Mouse (Mus musculus): ENCODE results near the gene 2810459M11Rik. TPM values are rescaled to one million over a fixed set of nuclear protein-coding genes. Genes with fewer than 3 reads are reported as not detected.

The 2810459M11Rik gene
- total RNA-seq, 2 experiments from 2014 or later = not detected

DNA sequence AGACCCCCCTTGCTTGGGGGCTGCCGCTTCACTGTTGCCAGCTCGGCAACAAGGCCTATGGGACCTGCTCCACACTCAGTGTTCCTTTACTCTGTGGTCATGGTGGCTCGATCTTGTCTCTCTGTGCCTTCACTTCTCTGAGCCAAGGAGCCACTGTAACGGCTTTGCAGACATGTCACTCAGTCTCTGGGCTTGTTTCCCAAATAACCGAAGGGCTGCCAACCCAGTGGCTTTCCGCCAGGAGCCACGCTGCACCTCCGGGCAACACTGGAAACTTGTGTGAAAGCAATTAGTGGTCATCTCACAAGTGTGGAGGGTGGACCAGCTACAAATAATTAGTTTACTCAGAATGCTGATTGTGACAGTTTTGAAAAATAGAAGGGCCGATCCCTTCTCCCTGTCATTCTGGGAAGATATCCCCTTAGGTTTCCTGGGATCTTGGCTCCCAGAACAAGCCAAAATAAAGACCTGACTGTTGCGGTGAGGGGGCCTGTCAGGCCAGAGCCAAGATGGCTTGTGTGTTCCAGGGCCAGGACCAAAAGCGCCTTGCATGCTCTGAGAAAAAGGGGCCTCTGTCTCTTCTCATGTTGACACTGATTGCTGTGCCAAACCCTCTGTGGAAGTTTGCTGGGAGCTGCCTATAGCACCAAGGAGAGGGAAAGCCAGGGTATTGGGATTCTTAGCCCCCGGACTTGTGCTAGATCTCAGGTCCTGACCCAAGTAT is 7.7 kb downstream of the 2810459M11Rik start:
- peak; percentile 81 for DNase-seq

GRCm38 (mm10) chr1:86054943-86055342 is 9.3 kb downstream of the 2810459M11Rik start:
- DNase-seq = no peak

DNA sequence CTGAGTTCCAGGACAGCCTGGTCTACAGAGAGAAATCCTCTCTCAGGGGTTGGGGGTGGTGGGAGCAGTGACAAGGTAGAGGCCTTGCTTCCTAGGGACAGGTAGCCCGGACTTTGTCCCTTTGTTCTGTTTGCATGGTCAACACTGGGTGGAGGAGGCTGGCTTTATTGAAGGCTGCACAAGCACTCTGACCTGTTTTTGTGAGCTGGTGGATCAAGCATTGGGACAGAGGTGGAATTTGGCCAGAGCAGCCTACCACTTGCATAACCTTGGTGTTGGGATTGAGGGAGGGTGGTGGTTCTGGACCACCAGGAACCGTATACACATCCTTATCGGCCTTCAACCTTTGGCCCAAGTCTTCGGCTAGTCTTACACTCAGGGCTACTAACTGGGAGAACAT is 10.6 kb downstream of the 2810459M11Rik start:
- no peak for DNase-seq

DNA sequence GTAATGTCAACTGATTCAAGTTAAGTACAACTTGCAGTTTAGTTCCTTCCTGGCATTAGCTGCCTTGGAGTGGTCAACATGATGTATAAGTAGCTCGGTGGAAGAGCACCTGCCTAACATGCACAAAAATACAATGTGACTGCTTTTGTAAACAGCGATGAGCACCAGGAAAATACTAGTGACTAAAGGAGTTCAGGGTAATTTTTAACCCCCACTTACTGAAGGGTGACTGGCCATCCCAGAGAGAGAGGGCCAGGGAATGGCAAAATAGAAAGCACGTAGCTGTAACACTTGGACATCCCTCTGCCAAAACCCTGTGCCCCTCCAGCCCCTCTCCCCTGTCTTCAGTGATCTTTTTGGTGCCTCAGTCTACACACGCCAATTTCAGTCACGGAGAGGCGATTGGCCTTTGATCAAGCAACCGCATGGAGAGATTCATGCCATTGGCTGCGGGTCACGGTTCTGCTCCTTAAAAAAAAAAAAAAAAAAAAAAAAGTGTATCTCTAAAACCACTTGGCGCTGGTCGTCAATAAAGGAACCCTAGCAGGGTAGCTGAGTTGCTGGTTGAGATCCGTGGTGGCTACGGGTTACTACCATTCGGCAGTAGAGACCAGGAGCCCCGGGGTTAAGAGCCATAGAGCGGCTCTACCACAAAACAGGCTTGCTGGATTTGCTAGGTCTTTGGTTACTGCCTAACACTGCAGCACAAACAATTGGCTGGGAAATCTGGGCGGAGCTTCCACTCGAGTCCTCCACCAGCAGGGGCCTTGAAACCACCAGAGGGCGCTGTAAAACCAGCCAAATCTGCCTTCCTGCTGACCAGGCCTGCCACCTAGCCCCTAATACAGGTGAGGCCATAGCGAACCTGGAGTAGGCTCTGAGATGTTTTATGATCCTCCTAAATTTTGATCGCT is 13.4 kb downstream of the 2810459M11Rik start:
- peak; percentile 96 for DNase-seq

- DNase-seq = no peak
Measured at GRCm38 (mm10) chr1:86062523-86062922, 16.9 kb downstream of the 2810459M11Rik start.

- peak; percentile 91 for DNase-seq
Measured at GRCm38 (mm10) chr1:86064271-86064991, 18.8 kb downstream of the 2810459M11Rik start, which contains the start of gene Psmd1. TSS of gene Psmd1 (plus strand) at chr1:86064387.

GRCm38 (mm10) chr1:86076565-86076964 is 30.9 kb downstream of the 2810459M11Rik start:
- DNase-seq = no peak

DNA sequence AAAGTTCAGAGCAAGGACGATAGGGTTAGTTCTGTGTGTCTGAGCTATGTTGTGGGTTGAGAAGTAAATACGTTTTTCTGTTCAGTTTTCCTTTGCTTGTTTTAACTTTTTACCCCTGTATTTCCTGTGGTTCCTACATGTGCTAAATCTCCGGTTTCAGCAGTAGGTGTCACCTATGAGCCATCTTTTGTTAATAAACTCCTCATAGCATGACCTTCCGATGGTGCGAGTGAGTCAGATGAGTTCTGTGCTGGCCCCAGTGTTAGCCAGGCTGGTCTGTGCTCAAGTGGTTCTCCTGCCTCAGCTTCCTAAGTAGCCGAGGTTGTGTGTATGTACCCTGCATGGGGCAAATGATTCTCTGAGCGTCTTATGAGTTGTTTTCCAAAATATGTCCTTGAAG is 48.8 kb downstream of the 2810459M11Rik start:
- DNase-seq = no peak

GRCm38 (mm10) chr1:86105054-86105453 is 59.4 kb downstream of the 2810459M11Rik start:
- no peak for DNase-seq

Other genes starting within 250 kb of the 2810459M11Rik start
- gene Itm2c, start 151.6 kb upstream of the 2810459M11Rik start, total RNA-seq (2021) = 10 to 100 TPM; 91.3 to 91.5 TPM
- gene 4933407L21Rik, start 117.4 kb upstream of the 2810459M11Rik start, total RNA-seq (2021) = not detected
- gene Gpr55, start 84.9 kb upstream of the 2810459M11Rik start, total RNA-seq (2021) = not detected
- gene Spata3, start 29.0 kb upstream of the 2810459M11Rik start, total RNA-seq (2021) = not detected
- gene Psmd1, start 18.5 kb downstream of the 2810459M11Rik start, total RNA-seq (2021) = 100 to 1,000 TPM; 113 to 118 TPM
- gene Htr2b, start 66.1 kb downstream of the 2810459M11Rik start, total RNA-seq (2021) = not detected
- gene Gm21972, start 87.8 kb downstream of the 2810459M11Rik start, total RNA-seq (2021) = 1 to 10 TPM; 1.2 to 1.4 TPM
- 1 to 10 TPM; 5.6 to 6.0 TPM for gene Armc9, start 108.9 kb downstream of the 2810459M11Rik start, total RNA-seq (2021)